Mouse (Mus musculus) embryonic facial prominence, embryonic 11.5 days (tissue): ENCODE data around the gene Inpp5e. TPM values are rescaled to one million over a fixed set of nuclear protein-coding genes. Genes with fewer than 3 reads are reported as not detected.

ENCODE experiments used
- ATAC-seq: fragments of 200-750 bp; cut with Nextera tagmentation; replicated peaks from 2 replicates; pipeline ENCODE4 v1.8.0; 2017; ENCODE audit warnings: low read depth; ENCODE audit not compliant: insufficient number of reproducible peaks, low FRiP score, low TSS enrichment
- DNase-seq: peaks from one replicate; pipeline ENCODE4 v3.0.0-alpha.2; 2015; ENCODE audit warnings: low spot score
- H3K27ac ChIP-seq: fragments of 300-500 bp; sonication (generic); replicated peaks from 2 replicates; pipeline ENCODE4 v1.5.1; 2014; ENCODE audit warnings: mild to moderate bottlenecking, low read depth, low read length, control low read depth
- H3K27me3 ChIP-seq: fragments of 300-500 bp; sonication (generic); 2 replicates; pipeline ENCODE4 v1.6.1; 2014; ENCODE audit warnings: mild to moderate bottlenecking, low read length, moderate library complexity, mixed read lengths; ENCODE audit not compliant: control insufficient read depth, insufficient read depth
- H3K36me3 ChIP-seq: fragments of 300-500 bp; sonication (generic); replicated peaks from 2 replicates; pipeline ENCODE4 v1.6.1; 2014; ENCODE audit warnings: low read depth, mild to moderate bottlenecking, low read length, moderate library complexity, mixed read lengths; ENCODE audit not compliant: control insufficient read depth, insufficient read depth
- H3K4me1 ChIP-seq: fragments of 300-500 bp; sonication (generic); 2 replicates; pipeline ENCODE4 v1.6.1; 2014; ENCODE audit warnings: low read length, mixed read lengths; ENCODE audit not compliant: control insufficient read depth, insufficient read depth
- H3K4me2 ChIP-seq: fragments of 300-500 bp; sonication (generic); 2 replicates; pipeline ENCODE4 v1.6.1; 2014; ENCODE audit warnings: low read depth, mild to moderate bottlenecking, control low read depth, low read length, moderate library complexity
- H3K4me3 ChIP-seq: fragments of 300-500 bp; sonication (generic); 2 replicates; pipeline ENCODE4 v1.5.1; 2014; ENCODE audit warnings: low read depth, low read length, control low read depth
- H3K9ac ChIP-seq: fragments of 300-500 bp; sonication (generic); replicated peaks from 2 replicates; pipeline ENCODE4 v1.6.1; 2014; ENCODE audit warnings: mild to moderate bottlenecking, control low read depth, low read length
- H3K9me3 ChIP-seq: fragments of 300-500 bp; sonication (generic); replicated peaks from 2 replicates; pipeline ENCODE4 v1.6.1; 2016; ENCODE audit warnings: mild to moderate bottlenecking, low read length, inconsistent platforms, mixed read lengths; ENCODE audit not compliant: control insufficient read depth
- WGBS: fragments of 180-500 bp; shearing (Covaris S2); extraction: QIAGEN DNeasy Blood & Tissue Kit; methylation state at CpG from one replicate; pipeline ENCODE4 v1.1.7; 2014; 5-methylcytosine and 5-hydroxymethylcytosine counted together
- polyA plus RNA-seq: library from polyadenylated mRNA; unstranded; fragments of >200 nt; fragmentation: Nextera tagmentation; extraction: Ambion mirVana; gene quantifications from 2 replicates; pipeline ENCODE4 v1.2.1, GENCODE M21; 2014

Gene Inpp5e
- polyA plus RNA-seq = 19.0 and 22.9 TPM in 2 replicates

DNA sequence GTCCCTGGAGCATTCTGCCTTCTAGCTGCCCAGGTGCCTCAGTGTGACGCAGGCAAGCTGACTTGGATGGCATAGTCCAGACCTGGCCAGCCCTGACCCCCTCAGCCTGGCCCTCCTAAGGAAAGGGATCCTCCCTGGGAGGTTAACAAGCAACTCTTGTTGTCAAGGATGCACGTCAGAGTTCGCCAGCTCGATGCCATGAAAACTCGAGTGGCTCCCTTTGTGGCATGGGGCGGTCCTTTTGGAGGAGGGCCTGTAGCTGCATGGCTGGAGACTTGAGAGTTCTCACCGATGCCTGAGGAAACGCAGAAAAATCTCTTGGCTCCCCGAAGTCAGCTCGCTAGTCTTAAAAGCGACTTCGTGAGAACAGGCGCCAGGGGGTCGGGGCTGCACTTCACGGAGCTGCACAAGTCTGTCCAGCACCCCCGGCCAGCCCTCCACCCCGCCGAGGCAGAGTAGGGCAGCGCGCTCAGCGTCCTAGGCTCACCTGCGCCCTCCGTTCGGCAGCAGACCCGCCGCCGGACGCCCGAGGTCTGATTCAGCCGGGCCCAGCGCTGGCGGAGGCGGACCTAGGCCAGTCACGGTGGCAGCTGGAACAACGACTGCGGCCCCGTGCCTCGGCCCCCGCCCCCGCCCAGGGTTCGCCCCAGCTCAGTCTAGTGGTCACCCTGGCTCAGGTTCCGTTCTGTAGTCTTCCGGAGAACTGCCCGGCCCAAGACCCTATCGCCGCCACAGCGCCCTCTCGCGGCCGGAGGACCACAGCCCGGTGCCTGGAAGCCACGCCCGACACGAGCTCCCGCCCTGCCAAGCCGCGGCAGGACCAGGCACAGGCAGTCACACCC lies at the start of gene Inpp5e:
Inpp5e (minus strand) TSS at position 689 of the 842 bp plus-strand sequence.
- peak within 1 kb of the TSS; percentile 93 for H3K9ac ChIP-seq
- H3K9me3 ChIP-seq = no peaks in the 10 kb centered on the region
- peak; percentile 95 for DNase-seq
- H3K4me3 ChIP-seq = peak within 1 kb of the TSS; percentile 92
- H3K27me3 ChIP-seq = no peaks in the 10 kb centered on the region
- peak within 1 kb of the TSS; percentile 49; the same call in 1 of the 2 replicates for H3K27ac ChIP-seq
- H3K4me2 ChIP-seq = peak within 1 kb of the TSS; percentile 79
- peak; percentile 94 for ATAC-seq
- under 1% methylated on average over 55 of the region's 57 CpGs for WGBS
- peaks cover 5% of the 10 kb centered on the region; the same call in 1 of the 2 replicates for H3K4me1 ChIP-seq
- H3K36me3 ChIP-seq = no peaks in the 10 kb centered on the region

DNA sequence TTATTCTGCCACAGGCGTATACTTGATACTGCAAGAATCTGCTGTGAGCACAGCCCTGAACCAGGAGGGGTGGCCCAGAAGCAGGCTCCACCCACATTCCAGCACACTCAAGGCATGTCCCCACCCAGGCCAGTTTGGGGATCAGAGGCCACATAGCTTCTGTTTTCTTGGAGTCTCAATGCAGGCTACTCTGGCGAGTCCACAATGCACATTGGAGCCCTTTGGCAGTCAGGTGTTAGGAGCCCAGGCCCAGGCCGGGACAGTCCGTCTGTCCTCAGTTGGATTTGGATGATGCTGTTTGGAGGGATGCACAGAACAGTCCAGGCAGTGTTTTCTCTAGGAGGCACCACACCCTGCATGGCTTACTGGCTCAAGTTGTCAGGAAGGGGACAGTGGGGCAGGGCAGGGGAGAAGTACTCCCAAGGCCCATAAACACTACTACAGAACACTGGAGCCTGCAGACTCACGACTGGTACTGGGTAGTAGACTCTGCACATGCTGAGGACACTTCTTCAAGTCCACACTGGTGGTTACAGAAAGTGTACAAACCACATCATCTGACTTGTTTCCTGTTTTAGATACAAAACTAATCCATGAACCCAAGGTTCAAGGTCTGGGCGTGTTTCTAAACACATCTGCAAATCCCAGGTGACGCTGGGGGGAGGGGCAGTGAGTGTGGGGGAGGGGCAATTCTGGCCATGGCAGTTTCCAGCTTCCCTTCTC lies 49.6 kb upstream of the Inpp5e start:
- DNase-seq (peak; percentile 63), ATAC-seq (peak; percentile 64)
- no peak overlapping the region for H3K4me2 ChIP-seq
- peaks cover 6% of the 10 kb centered on the region for H3K36me3 ChIP-seq
- peak overlapping the region; percentile 0; the same call in 1 of the 2 replicates for H3K27ac ChIP-seq
- H3K27me3 ChIP-seq = no peaks in the 10 kb centered on the region
- H3K9ac ChIP-seq = no peak overlapping the region
- no peaks in the 10 kb centered on the region for H3K9me3 ChIP-seq
- 24% methylated on average over 7 of the region's 7 CpGs for WGBS
- H3K4me3 ChIP-seq = no peak overlapping the region
- peaks cover 5% of the 10 kb centered on the region; the same call in 1 of the 2 replicates for H3K4me1 ChIP-seq

DNA sequence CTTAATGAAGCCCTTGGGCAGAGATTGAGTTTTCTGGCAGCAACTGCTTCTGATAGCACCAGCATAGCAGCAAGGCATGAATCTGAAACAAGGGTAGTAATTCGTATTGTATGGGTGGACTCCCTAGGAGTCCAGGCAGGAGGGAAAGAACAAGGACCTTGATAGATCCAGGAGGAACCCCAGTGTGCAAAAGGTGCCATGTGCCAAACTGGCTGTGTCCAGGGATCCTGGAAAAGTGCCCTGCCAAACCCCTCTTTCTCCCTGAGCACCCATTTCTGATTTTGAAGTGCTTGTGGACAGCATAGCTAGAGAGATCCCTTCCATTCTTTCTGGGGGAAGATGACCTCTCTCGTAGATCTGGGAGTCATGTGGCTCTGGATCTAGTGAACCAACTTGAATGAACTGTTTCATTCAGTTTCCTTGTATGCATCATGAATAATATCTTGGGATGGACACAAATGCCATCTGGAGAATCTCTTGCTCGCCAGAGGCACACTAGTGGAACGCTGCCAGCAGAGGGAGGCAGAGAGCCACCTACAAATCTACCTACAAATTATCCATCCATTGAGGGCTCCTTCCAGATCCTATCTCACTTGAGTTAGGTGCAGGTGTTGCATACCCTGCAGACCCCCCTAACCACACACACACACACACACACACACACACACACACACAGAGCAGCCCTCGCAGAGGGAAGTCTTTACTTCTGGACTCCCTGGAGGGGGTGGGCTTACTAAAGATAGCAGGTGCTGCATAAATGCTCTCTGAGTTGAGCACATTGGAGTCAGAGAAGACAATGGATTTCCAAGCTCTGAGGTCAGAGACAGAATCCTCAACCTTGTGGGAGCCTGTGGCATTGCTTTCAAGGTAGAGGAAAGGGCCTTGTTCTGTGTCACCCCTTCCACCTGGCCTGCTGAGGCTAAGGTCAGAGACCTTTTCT lies 40.4 kb upstream of the Inpp5e start:
- no peaks in the 10 kb centered on the region for H3K36me3 ChIP-seq
- H3K27me3 ChIP-seq = no peaks in the 10 kb centered on the region
- no peak overlapping the region for H3K9ac ChIP-seq
- DNase-seq (peak; percentile 86), ATAC-seq (no peak)
- WGBS = 20% methylated on average over 5 of the region's 5 CpGs
- H3K4me1 ChIP-seq = no peaks in the 10 kb centered on the region
- H3K4me2 ChIP-seq = no peak overlapping the region
- H3K9me3 ChIP-seq = no peaks in the 10 kb centered on the region
- no peak overlapping the region for H3K4me3 ChIP-seq
- H3K27ac ChIP-seq = no peak overlapping the region

DNA sequence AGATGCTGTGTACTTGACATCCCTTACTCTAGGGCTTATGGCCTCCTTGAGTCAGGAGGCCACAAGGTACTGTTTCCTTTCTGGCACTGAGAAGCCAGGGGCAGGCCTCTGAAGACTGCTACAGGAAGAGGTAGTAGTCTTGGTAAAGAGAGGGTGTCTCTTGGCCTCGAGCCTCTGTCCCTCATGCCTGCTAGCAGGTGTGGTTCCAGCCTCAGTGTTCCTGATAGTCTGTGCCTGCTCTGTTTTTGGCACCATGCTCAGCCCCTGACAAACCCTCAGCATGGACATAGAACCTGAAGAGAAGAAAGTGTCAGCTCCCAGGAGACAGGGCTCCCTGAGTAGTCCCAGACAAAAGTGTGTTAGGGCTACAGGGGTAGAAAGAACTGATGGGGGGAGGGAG lies 38.4 kb upstream of the Inpp5e start:
- no peak overlapping the region for H3K4me3 ChIP-seq
- no peaks in the 10 kb centered on the region for H3K27me3 ChIP-seq
- H3K9ac ChIP-seq = no peak overlapping the region
- no peak overlapping the region for H3K4me2 ChIP-seq
- 83% methylated on average over 1 of the region's 1 CpGs for WGBS
- H3K27ac ChIP-seq = no peak overlapping the region
- H3K4me1 ChIP-seq = peaks cover 4% of the 10 kb centered on the region
- ATAC-seq (no peak), DNase-seq (no peak)
- H3K9me3 ChIP-seq = no peaks in the 10 kb centered on the region
- no peaks in the 10 kb centered on the region for H3K36me3 ChIP-seq

DNA sequence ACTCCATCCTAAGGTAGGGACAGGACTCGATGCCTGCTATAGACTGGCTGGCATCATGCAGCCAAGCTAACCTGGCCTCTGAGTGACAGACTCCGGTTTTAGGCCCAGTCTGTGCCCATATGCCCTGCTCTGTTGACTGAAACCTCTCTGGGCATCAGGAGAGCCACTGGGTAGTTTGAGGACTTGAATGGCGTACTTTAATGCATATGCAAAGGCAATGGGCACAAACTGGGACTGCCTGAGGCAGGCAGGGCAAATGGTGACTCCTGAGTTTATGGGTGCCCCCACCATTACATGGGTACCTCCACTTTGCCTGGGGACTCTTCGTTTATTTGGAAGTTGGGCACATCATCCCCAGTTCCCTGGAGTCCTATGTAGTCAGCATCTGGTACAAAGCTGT lies 37.7 kb upstream of the Inpp5e start:
- H3K9ac ChIP-seq = peak overlapping the region; percentile 66
- H3K4me3 ChIP-seq = peak overlapping the region; percentile 63
- peaks cover 4% of the 10 kb centered on the region for H3K4me1 ChIP-seq
- no peak overlapping the region for H3K27ac ChIP-seq
- H3K9me3 ChIP-seq = no peaks in the 10 kb centered on the region
- WGBS = 78% methylated on average over 4 of the region's 4 CpGs
- peak overlapping the region; percentile 92 for H3K4me2 ChIP-seq
- H3K27me3 ChIP-seq = no peaks in the 10 kb centered on the region
- H3K36me3 ChIP-seq = peaks cover 1% of the 10 kb centered on the region; the same call in 1 of the 2 replicates
- DNase-seq (no peak), ATAC-seq (no peak)

DNA sequence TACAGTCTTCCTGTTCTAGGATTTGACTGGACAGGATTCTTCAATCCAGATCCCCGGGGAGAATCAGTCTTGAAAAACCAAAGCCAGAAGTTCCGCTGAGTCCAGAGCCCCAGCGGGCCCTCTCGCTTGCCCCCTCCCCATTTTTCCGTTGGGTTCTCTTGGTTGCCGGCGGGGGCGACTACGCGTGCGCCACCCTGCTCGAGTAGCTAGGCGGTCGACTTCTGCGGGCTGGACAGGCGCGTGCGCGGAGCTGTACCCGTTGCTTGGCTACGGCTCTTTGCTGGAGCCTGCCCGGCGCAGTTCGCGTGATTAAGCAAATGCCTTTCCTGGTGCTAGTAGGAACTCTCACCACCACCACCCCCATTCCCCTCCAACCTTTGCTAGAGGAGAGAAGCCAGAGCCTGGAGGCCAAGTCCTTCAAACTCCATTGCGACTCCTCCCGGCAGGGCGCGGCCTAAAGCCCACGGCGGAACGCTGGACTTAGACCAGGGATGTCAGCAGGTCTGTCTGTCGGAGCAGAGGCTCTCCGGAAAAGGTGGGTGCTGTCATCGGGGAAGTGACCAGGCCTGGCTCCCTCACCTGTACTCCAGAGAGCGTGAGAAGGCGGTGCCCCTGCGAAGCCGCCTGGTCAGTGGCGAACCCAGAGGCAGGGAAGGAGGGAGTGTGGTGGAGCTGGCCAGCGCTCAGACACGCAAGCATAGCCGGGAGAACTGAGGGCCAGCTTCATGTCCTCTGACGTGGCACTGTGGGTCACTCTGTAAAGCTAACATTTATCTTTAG lies 36.9 kb upstream of the Inpp5e start:
- WGBS = under 1% methylated on average over 44 of the region's 44 CpGs
- ATAC-seq (peak; percentile 83), DNase-seq (peak; percentile 93)
- peak overlapping the region; percentile 63 for H3K4me3 ChIP-seq
- H3K36me3 ChIP-seq = peaks cover 7% of the 10 kb centered on the region; the same call in 1 of the 2 replicates
- peak overlapping the region; percentile 66 for H3K9ac ChIP-seq
- peak overlapping the region; percentile 92 for H3K4me2 ChIP-seq
- H3K27ac ChIP-seq = peak overlapping the region; percentile 57
- H3K27me3 ChIP-seq = no peaks in the 10 kb centered on the region
- H3K4me1 ChIP-seq = peaks cover 4% of the 10 kb centered on the region
- no peaks in the 10 kb centered on the region for H3K9me3 ChIP-seq
